Mouse (Mus musculus): ENCODE data around the gene Lnpep.
"Not testable (repeated sequence)": the region's sequence is repeated elsewhere in the genome, so short reads cannot be mapped to it uniquely, and the experiment has no call there.

Lnpep gene

DNA sequence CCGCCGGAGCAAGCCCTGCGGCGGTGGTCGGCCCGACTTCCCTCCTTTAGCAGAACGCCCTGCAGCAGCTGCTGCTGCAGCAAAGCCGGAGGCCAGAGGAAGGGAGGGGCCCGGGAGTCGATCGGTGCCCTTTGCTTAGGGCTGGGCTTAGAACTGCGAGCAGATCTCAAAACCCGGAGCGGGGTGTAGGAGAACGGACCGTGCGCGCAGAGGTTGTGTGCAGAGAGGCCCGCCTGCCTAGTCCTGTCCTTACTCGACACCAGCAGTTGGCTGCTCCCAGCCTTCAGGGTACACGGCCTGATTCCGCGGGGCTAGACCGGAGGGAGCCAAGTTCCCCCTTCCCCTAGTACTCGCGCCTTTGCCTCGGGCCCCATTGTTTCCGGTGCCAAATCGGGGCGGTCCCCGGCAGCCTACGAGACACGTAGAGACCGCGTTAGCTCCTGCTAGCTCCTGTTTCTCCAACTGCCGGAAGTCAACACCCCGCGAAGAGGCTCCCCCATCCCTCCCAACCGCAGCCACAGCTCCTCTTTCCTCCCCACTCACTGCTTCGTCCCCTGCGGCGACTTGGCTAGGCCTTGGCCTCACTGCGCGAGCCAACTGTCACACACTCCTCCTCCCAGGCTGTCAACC lies at the start of gene Lnpep:
Lnpep (minus strand) TSS at position 94 of the 630 bp plus-strand sequence.
- peak; percentile 99 for DNase-seq

GRCm38 (mm10) chr17:17655829-17656176 lies 31.0 kb upstream of the Lnpep start:
- DNase-seq: no peak

DNA sequence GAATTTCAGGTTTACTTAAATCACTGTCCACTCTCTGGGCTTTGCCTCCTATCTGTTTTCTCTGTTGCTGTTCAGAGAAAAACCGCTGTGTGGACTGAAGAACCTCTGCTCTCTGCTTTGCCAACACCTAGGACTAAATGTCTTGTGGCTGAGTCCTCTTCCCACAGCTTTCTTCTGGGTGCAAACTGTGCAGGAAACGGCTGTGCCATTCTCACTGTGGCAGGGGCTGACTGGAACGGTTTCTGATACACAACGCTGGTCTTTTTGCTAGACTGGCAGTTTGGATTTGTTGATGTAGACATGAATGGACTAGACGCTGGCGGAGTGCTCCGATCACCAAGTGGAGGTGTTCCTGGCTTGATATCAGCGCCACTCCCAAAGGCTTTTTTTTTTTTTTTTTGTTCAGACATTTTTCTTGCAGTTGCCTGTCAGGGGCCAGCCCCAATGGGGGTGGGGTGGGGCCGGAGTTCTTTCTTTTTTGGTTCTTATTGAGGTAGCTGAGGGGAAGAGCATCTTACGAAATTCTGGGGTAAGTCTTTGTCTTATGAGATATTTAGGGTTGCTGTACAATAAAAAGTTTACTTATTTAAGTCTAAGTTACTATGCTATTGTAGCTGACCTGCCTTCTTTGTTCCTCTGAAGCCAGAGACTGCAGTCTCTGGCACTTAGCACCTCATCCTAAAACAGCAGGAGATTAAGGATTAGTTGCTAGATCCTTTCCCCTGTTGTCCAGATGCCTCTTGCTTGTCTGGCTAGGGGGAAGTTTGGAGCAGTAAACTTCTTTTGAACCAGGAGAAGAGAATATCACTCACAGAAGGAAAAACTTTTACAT lies 30.4 kb upstream of the Lnpep start:
- DNase-seq: no peak

DNA sequence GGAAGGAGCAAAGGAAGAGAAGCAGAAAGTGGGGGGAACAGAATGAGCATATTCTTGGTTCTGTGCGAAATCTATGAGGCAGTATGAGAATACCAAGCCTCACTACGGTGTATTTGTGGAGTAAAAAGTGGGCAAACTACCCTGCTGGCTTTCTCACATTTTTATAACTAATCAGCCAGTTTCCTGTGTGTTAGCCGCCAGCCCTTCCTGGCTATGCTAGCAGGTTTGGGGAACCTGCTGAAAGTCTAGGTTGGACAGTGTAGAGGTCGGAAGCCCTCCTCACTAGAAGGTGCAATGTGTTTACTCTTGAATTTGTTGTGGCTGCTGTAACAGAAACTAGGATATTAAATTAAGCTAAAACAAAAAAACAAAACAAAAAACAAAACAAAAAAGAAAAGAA lies 27.7 kb upstream of the Lnpep start:
- no peak for DNase-seq

- peak; percentile 54 for DNase-seq
Observed at GRCm38 (mm10) chr17:17645738-17646137, 20.9 kb upstream of the Lnpep start.

GRCm38 (mm10) chr17:17637387-17637786 lies 12.5 kb upstream of the Lnpep start:
- no peak for DNase-seq

GRCm38 (mm10) chr17:17636147-17636546 lies 11.3 kb upstream of the Lnpep start:
- DNase-seq: no peak

DNA sequence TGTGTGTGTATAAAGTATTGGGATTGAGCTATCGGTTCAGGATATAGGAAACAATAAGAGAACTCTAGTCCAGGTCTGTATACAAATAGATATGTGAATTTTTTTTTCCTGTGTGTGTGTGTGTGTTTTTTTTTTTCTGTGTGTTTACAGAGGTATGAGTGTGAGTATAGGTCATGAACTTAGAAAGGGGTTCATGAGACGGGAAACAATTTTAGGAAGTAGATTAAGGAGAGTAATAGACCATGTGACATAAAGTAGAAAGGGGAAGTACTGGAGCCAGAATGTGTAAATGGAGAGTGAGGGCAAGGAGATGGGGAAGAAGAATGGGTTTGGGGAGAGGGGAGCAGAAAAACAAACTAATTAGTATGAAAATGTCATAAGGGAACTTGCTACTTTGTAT lies 9.2 kb upstream of the Lnpep start:
- DNase-seq: no peak

DNA sequence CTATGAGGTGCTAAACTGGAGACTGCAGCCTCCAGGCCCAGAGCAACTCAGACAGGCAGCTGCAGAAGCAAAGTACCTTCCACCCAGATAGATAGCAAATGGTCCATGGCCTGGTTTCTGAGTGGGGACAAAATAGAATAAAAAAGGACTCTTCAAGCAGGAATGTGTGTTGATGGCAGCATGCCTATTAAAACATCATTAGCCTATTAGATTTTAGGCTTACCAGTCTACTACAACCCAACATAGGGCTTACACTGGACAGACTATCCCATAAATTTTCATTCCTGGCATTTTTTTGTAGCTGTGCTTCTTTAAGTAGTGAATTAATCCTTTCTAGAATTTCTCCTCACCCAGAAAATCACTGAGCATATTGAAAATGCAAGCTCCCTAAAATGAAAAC lies 7.1 kb upstream of the Lnpep start:
- no peak for DNase-seq

GRCm38 (mm10) chr17:17628237-17628879 lies 3.5 kb upstream of the Lnpep start:
- not testable (repeated sequence) for DNase-seq

- no peak for DNase-seq
Observed at GRCm38 (mm10) chr17:17627558-17627957, 2.7 kb upstream of the Lnpep start.

DNA sequence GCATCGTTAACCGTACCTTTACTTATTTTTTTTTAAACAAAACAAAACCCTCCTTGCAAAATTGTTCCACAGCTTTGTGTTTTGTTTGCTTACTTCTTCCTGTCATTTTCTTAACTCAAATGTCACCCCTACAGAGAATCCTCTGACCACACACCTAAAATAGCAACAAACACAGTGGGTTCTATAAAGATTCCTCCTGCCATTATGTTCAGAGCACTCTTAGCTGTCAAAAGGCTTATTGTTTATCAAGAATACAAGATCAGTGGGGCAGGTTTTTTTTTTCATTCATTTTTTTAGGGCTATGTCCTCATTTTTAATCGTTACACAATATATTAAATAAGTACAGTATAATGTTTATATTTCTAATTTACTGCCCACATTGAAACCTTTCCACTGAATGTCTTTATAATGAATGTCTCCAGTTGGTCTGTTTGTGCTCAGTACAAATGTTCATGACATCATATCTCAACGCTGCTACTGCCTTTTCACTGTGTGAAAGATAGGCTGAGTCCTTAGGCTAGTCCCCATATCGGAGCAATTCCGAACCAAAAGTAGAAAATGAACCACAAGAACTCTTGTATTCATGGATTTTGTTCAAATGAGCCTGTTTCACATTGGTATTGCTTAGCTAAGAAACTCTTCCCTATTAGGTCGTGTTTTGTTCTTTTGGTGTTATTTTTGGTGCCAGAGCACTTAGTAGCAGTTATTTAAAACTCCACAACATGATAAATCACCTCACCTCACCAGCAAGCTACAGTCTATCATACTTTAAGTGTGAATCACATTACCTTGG lies 1.2 kb upstream of the Lnpep start:
- no peak for DNase-seq

GRCm38 (mm10) chr17:17624421-17624956 lies 361 bp downstream of the Lnpep start:
- DNase-seq: peak; percentile 95

- DNase-seq: no peak
Observed at GRCm38 (mm10) chr17:17623890-17624420, 895 bp downstream of the Lnpep start.

- DNase-seq: no peak
Observed at GRCm38 (mm10) chr17:17623221-17623889, 1.5 kb downstream of the Lnpep start.

DNA sequence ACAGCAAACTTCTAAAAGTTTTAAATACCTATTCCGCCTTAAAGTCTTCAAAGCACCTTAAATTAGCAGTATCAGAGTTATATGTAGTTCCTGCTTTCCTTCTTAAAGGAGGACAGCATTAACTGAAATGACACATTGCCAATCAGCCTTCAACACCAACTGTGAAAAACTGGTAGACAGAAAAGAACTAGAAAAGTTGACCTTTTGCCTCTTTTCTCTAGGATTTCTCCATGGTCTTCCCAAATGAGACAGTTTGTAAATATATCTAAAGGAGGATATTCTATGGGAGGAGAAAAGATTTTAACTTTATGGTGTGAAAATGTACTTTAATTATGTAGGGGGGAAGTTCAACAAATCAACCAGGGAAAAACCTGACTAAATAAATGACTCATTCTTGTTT lies 2.3 kb downstream of the Lnpep start:
- no peak for DNase-seq

GRCm38 (mm10) chr17:17621586-17621985 lies 3.3 kb downstream of the Lnpep start:
- DNase-seq: no peak

- no peak for DNase-seq
Observed at GRCm38 (mm10) chr17:17618463-17618862, 6.4 kb downstream of the Lnpep start.

GRCm38 (mm10) chr17:17617440-17618204 lies 7.2 kb downstream of the Lnpep start:
- DNase-seq: no peak

DNA sequence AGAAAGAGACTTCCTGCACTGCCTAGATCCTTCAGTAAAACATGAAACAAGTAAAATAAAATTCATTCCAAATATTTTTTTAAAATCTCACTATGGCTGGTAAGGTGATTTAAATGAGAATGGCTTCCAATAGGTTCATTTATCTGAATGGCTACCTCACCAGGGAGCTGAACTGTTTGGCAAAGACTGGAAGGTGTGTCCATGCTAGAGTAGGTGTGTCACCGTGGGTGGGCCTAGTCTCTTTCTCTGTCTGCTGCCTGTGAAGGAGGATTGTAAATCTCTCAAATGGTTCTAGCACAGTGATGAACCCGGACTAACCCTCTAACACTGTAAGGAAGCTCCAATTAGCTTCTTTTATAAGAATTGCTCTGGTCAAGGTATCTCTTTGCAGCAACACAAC lies 12.5 kb downstream of the Lnpep start:
- DNase-seq: no peak

DNA sequence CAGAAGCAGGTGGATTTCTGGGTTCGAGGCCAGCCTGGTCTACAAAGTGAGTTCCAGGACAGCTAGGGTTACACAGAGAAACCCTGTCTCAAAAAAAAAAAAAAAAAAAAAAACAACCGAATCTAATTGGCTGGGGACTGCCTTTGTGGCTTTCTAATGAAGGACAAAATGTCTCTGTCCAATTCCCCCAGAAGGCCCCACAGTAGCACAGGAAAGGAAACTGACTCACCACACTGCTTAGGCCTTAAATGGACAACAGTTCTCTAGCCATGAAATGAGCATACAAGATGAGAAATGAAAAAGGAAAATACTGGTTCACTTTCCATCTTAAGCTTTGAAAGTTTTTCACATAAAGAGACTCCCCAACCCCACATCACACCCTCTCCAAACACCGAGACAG lies 15.3 kb downstream of the Lnpep start:
- DNase-seq: no peak
